Comparison of ENCODE assay signal across 24 mouse cellular contexts in genomic region chr12:91517808-91518207, GRCm38 (mm10).
A peak's percentile ranks its signal among the peaks of the same experiment; 100 is the strongest.
DNase-seq lines count a peak whose midpoint lies in the region; ATAC-seq lines count a peak whose summit lies in the region.
"Had no signal": no experiment of that assay in that cellular context is flagged by ENCODE, and none has a peak within 500 bp of the region (broad histone marks: within the 10 kb centered on the region; RNA-seq: fewer than 3 reads in every experiment).

No protein-coding gene starts in this region.

- H3K4me3 ChIP-seq in hindbrain, embryonic 16.5 days (ENCODE audit: low read length) = no peak overlapping the region
- no peak overlapping the region for H3K4me3 ChIP-seq in hindbrain, embryonic 10.5 days
- H3K4me3 ChIP-seq: embryonic facial prominence, embryonic 13.5 days; forebrain, embryonic 13.5 days; heart, embryonic 10.5 days had no signal

- no peak for DNase-seq in hindbrain, embryonic 10.5 days (ENCODE audit: low spot score)
- peak; percentile 11 for DNase-seq in 3T3-L1 (ENCODE audit: low read depth, low spot score)
- DNase-seq in NIH3T3 (ENCODE audit: low read depth) = peak; percentile 12
- DNase-seq in forelimb bud, embryonic 11.5 days (ENCODE audit: low read depth, low spot score) = peak; percentile 49
- no peak for DNase-seq in liver
- DNase-seq in frontal cortex, postnatal 10 days (ENCODE audit: low spot score in 2 of 2) = no peak
- DNase-seq: adrenal gland, postnatal 10 days; B cell, adult 2 months; cerebellum, adult 11 months; cerebellum, adult 8-10 months; cerebellum, postnatal 14 days; forebrain, postnatal 0 days; gastrocnemius, postnatal 14 days; heart, postnatal 10 days; heart, postnatal 4 days; kidney, adult 11 months had no signal

- ATAC-seq in hindbrain, embryonic 16.5 days = 0 out of 2 replicates have a peak, but pooled peaks have one; percentile 20
- ATAC-seq in megakaryocyte-erythroid progenitor cell, adult 5-6 weeks (replicated peaks; ENCODE audit: low FRiP score, low TSS enrichment, poor library complexity, severe bottlenecking) = no peak
- ATAC-seq: CD4-positive, CD25-positive, alpha-beta regulatory T cell, adult 4 months; forebrain, postnatal 0 days had no signal

- no peaks in the 10 kb centered on the region for H3K27me3 ChIP-seq in hindbrain, embryonic 16.5 days (replicated peaks; ENCODE audit: control insufficient read depth, insufficient read depth, low read length)
- H3K27me3 ChIP-seq in hindbrain, embryonic 10.5 days (ENCODE audit: insufficient read depth, poor library complexity, severe bottlenecking) = no peaks in the 10 kb centered on the region
- H3K27me3 ChIP-seq: embryonic facial prominence, embryonic 13.5 days; forebrain, embryonic 13.5 days had no signal

- no peaks in the 10 kb centered on the region for H3K9me3 ChIP-seq in hindbrain, embryonic 16.5 days (ENCODE audit: control insufficient read depth, low read length)
- peaks cover 6% of the 10 kb centered on the region; the same call in 1 of the 2 replicates for H3K9me3 ChIP-seq in hindbrain, embryonic 10.5 days
- H3K9me3 ChIP-seq: G1E; heart, embryonic 10.5 days had no signal

- H3K27ac ChIP-seq in hindbrain, embryonic 16.5 days (ENCODE audit: low read depth, low read length) = no peak overlapping the region
- no peak overlapping the region for H3K27ac ChIP-seq in hindbrain, embryonic 10.5 days
- H3K27ac ChIP-seq: embryonic facial prominence, embryonic 13.5 days; forebrain, embryonic 13.5 days; heart, embryonic 10.5 days; hindbrain, embryonic 14.5 days had no signal

- H3K9ac ChIP-seq in hindbrain, embryonic 16.5 days (ENCODE audit: low read depth, low read length) = no peak overlapping the region
- H3K9ac ChIP-seq: embryonic facial prominence, embryonic 13.5 days; forebrain, embryonic 13.5 days; forebrain, postnatal 0 days; hindbrain, embryonic 14.5 days had no signal

- H3K4me1 ChIP-seq in hindbrain, embryonic 16.5 days (ENCODE audit: control insufficient read depth, insufficient read depth, low read depth, low read length) = no peaks in the 10 kb centered on the region
- H3K4me1 ChIP-seq in hindbrain, embryonic 10.5 days (replicated peaks) = no peaks in the 10 kb centered on the region
- H3K4me1 ChIP-seq: embryonic facial prominence, embryonic 13.5 days; heart, embryonic 10.5 days had no signal

- H3K4me2 ChIP-seq in hindbrain, embryonic 16.5 days (ENCODE audit: low read length) = no peak overlapping the region
- H3K4me2 ChIP-seq: embryonic facial prominence, embryonic 13.5 days; forebrain, embryonic 13.5 days; hindbrain, embryonic 14.5 days had no signal

- H3K36me3 ChIP-seq in hindbrain, embryonic 16.5 days (ENCODE audit: control insufficient read depth, insufficient read depth, low read length) = no peaks in the 10 kb centered on the region
- H3K36me3 ChIP-seq in hindbrain, embryonic 10.5 days = no peaks in the 10 kb centered on the region
- H3K36me3 ChIP-seq: embryonic facial prominence, embryonic 13.5 days; G1E; heart, embryonic 10.5 days had no signal

- 64% methylated on average over 3 of the region's 3 CpGs for WGBS in hindbrain, embryonic 16.5 days
- WGBS in hindbrain, embryonic 10.5 days = 73% methylated on average over 3 of the region's 3 CpGs

Comparison
In these comparisons a context has a peak if more than half of its experiments do, and no peak if none do; other contexts are left out.
1. DNase-seq: peak in 3T3-L1 (single experiment), NIH3T3 (single experiment) and forelimb bud, embryonic 11.5 days (single experiment); none in hindbrain, embryonic 10.5 days (single experiment), liver (single experiment) and frontal cortex, postnatal 10 days (0 of 2).